Mouse (Mus musculus) spleen, postnatal 36 days (tissue): ENCODE measurements around the gene Lsm4.

Source experiments
- DNase-seq, 2 experiments: peaks; one replicate each; pipeline ENCODE4 v3.0.0; 2022; ENCODE audit warnings: low spot score in 2 of 2, mixed read lengths in 1 of 2

The Lsm4 gene

GRCm38 (mm10) chr8:70700555-70700922 lies 27.5 kb downstream of the Lsm4 start:
- DNase-seq: peak; percentile 93

GRCm38 (mm10) chr8:70701048-70701981 lies 28.3 kb downstream of the Lsm4 start:
- no peak for DNase-seq

- DNase-seq: no peak
Measured at GRCm38 (mm10) chr8:70701982-70702841, 29.2 kb downstream of the Lsm4 start.

- DNase-seq: no peak
Measured at GRCm38 (mm10) chr8:70702842-70703182, 29.8 kb downstream of the Lsm4 start.

GRCm38 (mm10) chr8:70703287-70703686 lies 30.2 kb downstream of the Lsm4 start, which contains the start of gene Iqcn:
Iqcn (plus strand) TSS chr8:70703457.
- DNase-seq: no peak

- no peak for DNase-seq
Measured at GRCm38 (mm10) chr8:70708281-70708680, 35.2 kb downstream of the Lsm4 start.

GRCm38 (mm10) chr8:70709794-70710193 lies 36.7 kb downstream of the Lsm4 start:
- no peak for DNase-seq

GRCm38 (mm10) chr8:70710296-70710695 lies 37.2 kb downstream of the Lsm4 start:
- DNase-seq: no peak

GRCm38 (mm10) chr8:70711041-70711440 lies 38.0 kb downstream of the Lsm4 start:
- DNase-seq: no peak

- DNase-seq: no peak
Measured at GRCm38 (mm10) chr8:70713991-70714390, 40.9 kb downstream of the Lsm4 start.

GRCm38 (mm10) chr8:70715086-70715485 lies 42.0 kb downstream of the Lsm4 start:
- no peak for DNase-seq

GRCm38 (mm10) chr8:70716521-70717400 lies 43.7 kb downstream of the Lsm4 start:
- DNase-seq: no peak

GRCm38 (mm10) chr8:70718297-70718696 lies 45.2 kb downstream of the Lsm4 start, which contains the start of gene Gm3336:
Gm3336 (plus strand) TSS chr8:70718543.
- peak; percentile 71 to 75 for DNase-seq

GRCm38 (mm10) chr8:70719796-70720270 lies 46.8 kb downstream of the Lsm4 start:
- no peak for DNase-seq

- DNase-seq: peak; percentile 65 to 68
Measured at GRCm38 (mm10) chr8:70720739-70721138, 47.7 kb downstream of the Lsm4 start.

GRCm38 (mm10) chr8:70721601-70722000 lies 48.6 kb downstream of the Lsm4 start:
- no peak for DNase-seq

- no peak for DNase-seq
Measured at GRCm38 (mm10) chr8:70723486-70724210, 50.6 kb downstream of the Lsm4 start, which contains the start of gene Pde4c. Pde4c (plus strand) TSS chr8:70723720.

GRCm38 (mm10) chr8:70724216-70724615 lies 51.2 kb downstream of the Lsm4 start:
- no peak for DNase-seq

- no peak for DNase-seq
Measured at GRCm38 (mm10) chr8:70725792-70726447, 52.9 kb downstream of the Lsm4 start.

- DNase-seq: no peak
Measured at GRCm38 (mm10) chr8:70726721-70727120, 53.7 kb downstream of the Lsm4 start.
